Mouse (Mus musculus) limb, embryonic 14.5 days (tissue): ENCODE measurements around the gene Khdc1b. TPM values are rescaled to one million over a fixed set of nuclear protein-coding genes. Genes with fewer than 3 reads are reported as not detected.
"Not testable (repeated sequence)": the region's sequence is repeated elsewhere in the genome, so short reads cannot be mapped to it uniquely, and the experiment has no call there.

Experiments used
- ATAC-seq: fragments of 200-750 bp; cut with Nextera tagmentation; 2 replicates; pipeline ENCODE4 v1.8.0; 2017; ENCODE audit warnings: low read depth, moderate number of reproducible peaks, moderate TSS enrichment; ENCODE audit not compliant: low FRiP score
- DNase-seq: peaks from one replicate; pipeline ENCODE4 v3.0.0-alpha.2; 2015; ENCODE audit warnings: low spot score
- H3K27ac ChIP-seq: fragments of 300-500 bp; sonication (generic); replicated peaks from 2 replicates; pipeline ENCODE4 v1.5.1; 2014; ENCODE audit warnings: low read depth, mild to moderate bottlenecking, low read length, moderate library complexity, mixed read lengths
- H3K27me3 ChIP-seq: fragments of 300-500 bp; sonication (generic); 2 replicates; pipeline ENCODE4 v1.6.1; 2014; ENCODE audit warnings: low read length, mixed read lengths; ENCODE audit not compliant: control insufficient read depth, insufficient read depth
- H3K36me3 ChIP-seq: fragments of 300-500 bp; sonication (generic); 2 replicates; pipeline ENCODE4 v1.6.1; 2014; ENCODE audit warnings: mild to moderate bottlenecking, low read length, moderate library complexity, mixed read lengths; ENCODE audit not compliant: control insufficient read depth, insufficient read depth
- H3K4me1 ChIP-seq: fragments of 300-500 bp; sonication (generic); 2 replicates; pipeline ENCODE4 v1.6.1; 2014; ENCODE audit warnings: antibody characterized with exemption, low read length, mixed read lengths; ENCODE audit not compliant: control insufficient read depth, insufficient read depth
- H3K4me2 ChIP-seq: fragments of 300-500 bp; sonication (generic); replicated peaks from 2 replicates; pipeline ENCODE4 v1.6.1; 2014; ENCODE audit warnings: low read depth, mild to moderate bottlenecking, low read length, moderate library complexity; ENCODE audit not compliant: severe bottlenecking
- H3K4me3 ChIP-seq: fragments of 300-500 bp; sonication (generic); replicated peaks from 2 replicates; pipeline ENCODE4 v1.5.1; 2014; ENCODE audit warnings: low read length
- H3K9ac ChIP-seq: fragments of 300-500 bp; sonication (generic); 2 replicates; pipeline ENCODE4 v1.6.1; 2014; ENCODE audit warnings: mild to moderate bottlenecking, low read depth, low read length, moderate library complexity; ENCODE audit not compliant: severe bottlenecking
- H3K9me3 ChIP-seq: fragments of 300-500 bp; sonication (generic); 2 replicates; pipeline ENCODE4 v1.6.1; 2016; ENCODE audit warnings: low read length; ENCODE audit not compliant: control insufficient read depth
- POLR2A ChIP-seq: fragments of 200-500 bp; IDR thresholded peaks from 2 replicates; pipeline ENCODE4 v1.8.0; 2012; ENCODE audit warnings: inconsistent platforms, mild to moderate bottlenecking, moderate library complexity, borderline replicate concordance; ENCODE audit not compliant: insufficient read depth, insufficient read length; ENCODE audit errors: extremely low read depth
- WGBS: fragments of 180-500 bp; shearing (Covaris S2); extraction: QIAGEN DNeasy Blood & Tissue Kit; methylation state at CpG from one replicate; pipeline ENCODE4 v1.1.7; 2014; 5-methylcytosine and 5-hydroxymethylcytosine counted together
- polyA plus RNA-seq, 2 experiments: library from polyadenylated mRNA; depleted of rRNA in 1 of 2; stranded (reverse) in 1 of 2; unstranded in 1 of 2; fragments of >200 nt; fragmentation: Nextera tagmentation in 1 of 2; extraction: Ambion mirVana in 1 of 2; gene quantifications; 2 replicates each; pipeline versions ENCODE4 v1.2.1 to v1.2.3; 2012 to 2014

Gene Khdc1b
- polyA plus RNA-seq (2012; rRNA removed) (not detected in 2 replicates), polyA plus RNA-seq (2014; fragmentation: Nextera tagmentation; extraction: Ambion mirVana) (0.08 and 0.23 TPM in 2 replicates)

GRCm38 (mm10) chr1:21383256-21383655 lies at the start of gene Khdc1b:
Khdc1b (plus strand) TSS chr1:21383556.
- no peak for TF ChIP-seq POLR2A
- no peaks in the 10 kb centered on the region for H3K9me3 ChIP-seq
- no peak within 1 kb of the TSS for H3K27ac ChIP-seq
- DNase-seq (no peak), ATAC-seq (no peak)
- no peaks in the 10 kb centered on the region for H3K36me3 ChIP-seq
- WGBS, result 86% methylated on average over 1 of the region's 1 CpGs
- no peak within 1 kb of the TSS for H3K4me3 ChIP-seq
- H3K9ac ChIP-seq, result no peak within 1 kb of the TSS
- no peaks in the 10 kb centered on the region for H3K4me1 ChIP-seq
- H3K4me2 ChIP-seq, result no peak within 1 kb of the TSS
- H3K27me3 ChIP-seq, result no peaks in the 10 kb centered on the region

DNA sequence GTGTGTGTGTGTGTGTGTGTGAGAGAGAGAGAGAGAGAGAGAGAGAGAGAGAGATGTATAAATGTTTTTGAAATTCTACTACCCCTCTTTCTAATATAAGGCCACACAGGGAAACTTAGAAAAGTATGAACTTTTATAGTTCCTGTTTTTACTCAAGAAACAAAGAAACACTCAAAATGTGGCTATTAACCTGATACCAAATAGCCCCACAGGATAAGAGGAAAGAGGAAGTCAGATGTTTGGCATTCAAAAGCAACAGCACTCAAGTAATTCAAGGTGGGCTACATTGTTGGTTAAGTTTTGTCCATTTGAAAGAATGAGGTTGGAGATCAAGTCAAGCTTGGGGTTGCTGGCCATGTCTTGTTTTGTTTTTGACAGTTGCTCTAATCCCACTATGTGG lies 47.5 kb upstream of the Khdc1b start:
- Histone ChIP-seq H3K27me3 (no peaks in the 10 kb centered on the region), H3K9me3 (no peaks in the 10 kb centered on the region), H3K4me1 (no peaks in the 10 kb centered on the region), H3K36me3 (no peaks in the 10 kb centered on the region), H3K4me2 (no peak overlapping the region), H3K27ac (no peak overlapping the region), H3K9ac (no peak overlapping the region), H3K4me3 (no peak overlapping the region)
- no peak for ATAC-seq
- no peak for TF ChIP-seq POLR2A
- no peak for DNase-seq

- DNase-seq, result no peak
- 100% methylated on average over 1 of the region's 1 CpGs for WGBS
- Histone ChIP-seq H3K4me1 (no peaks in the 10 kb centered on the region), H3K36me3 (no peaks in the 10 kb centered on the region), H3K4me2 (no peak overlapping the region), H3K9me3 (no peaks in the 10 kb centered on the region), H3K27ac (no peak overlapping the region), H3K4me3 (no peak overlapping the region), H3K27me3 (no peaks in the 10 kb centered on the region), H3K9ac (no peak overlapping the region)
- TF ChIP-seq POLR2A, result no peak
- ATAC-seq, result no peak
These were observed 42.6 kb upstream of the Khdc1b start for GRCm38 (mm10) chr1:21340745-21341144.

DNA sequence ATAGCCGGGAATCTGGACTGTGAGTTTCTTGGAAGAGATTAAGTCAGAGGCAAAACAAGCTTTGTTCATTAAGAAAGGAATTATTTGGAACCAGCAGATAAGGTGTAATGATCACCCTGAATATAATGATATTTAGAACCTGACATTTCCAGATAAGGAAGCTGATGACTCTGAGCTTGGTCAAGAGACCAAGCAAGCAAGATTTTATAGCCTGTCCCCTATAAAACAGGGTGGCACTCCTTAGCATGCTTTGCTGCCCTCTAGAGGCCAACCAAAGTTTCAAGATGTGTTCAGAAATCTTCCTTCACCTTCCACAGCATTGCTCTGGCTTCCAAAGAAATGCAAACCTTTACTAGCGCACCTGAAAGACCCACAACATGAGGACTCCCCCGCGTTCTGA lies 39.1 kb upstream of the Khdc1b start:
- Histone ChIP-seq H3K4me3 (no peak overlapping the region), H3K27me3 (no peaks in the 10 kb centered on the region), H3K27ac (no peak overlapping the region), H3K36me3 (no peaks in the 10 kb centered on the region), H3K4me1 (no peaks in the 10 kb centered on the region), H3K9ac (no peak overlapping the region), H3K9me3 (no peaks in the 10 kb centered on the region), H3K4me2 (no peak overlapping the region)
- peak; percentile 63 for DNase-seq
- no peak for ATAC-seq
- TF ChIP-seq POLR2A, result no peak
- WGBS, result 67% methylated on average over 4 of the region's 4 CpGs

- not testable (repeated sequence) for ATAC-seq, DNase-seq
These were observed 38.6 kb upstream of the Khdc1b start for GRCm38 (mm10) chr1:21344752-21345151.

GRCm38 (mm10) chr1:21349341-21349740 lies 34.0 kb upstream of the Khdc1b start, which contains the start of gene Khdc1a:
Khdc1a (plus strand) TSS chr1:21349641.
- H3K9me3 ChIP-seq, result no peaks in the 10 kb centered on the region
- no peak within 1 kb of the TSS for H3K27ac ChIP-seq
- H3K9ac ChIP-seq, result no peak within 1 kb of the TSS
- ATAC-seq, result no peak
- H3K4me3 ChIP-seq, result no peak within 1 kb of the TSS
- no peaks in the 10 kb centered on the region for H3K36me3 ChIP-seq
- TF ChIP-seq POLR2A, result no peak
- DNase-seq, result no peak
- H3K4me1 ChIP-seq, result no peaks in the 10 kb centered on the region
- no peak within 1 kb of the TSS for H3K4me2 ChIP-seq
- 65% methylated on average over 2 of the region's 2 CpGs for WGBS
- H3K27me3 ChIP-seq, result no peaks in the 10 kb centered on the region

More at GRCm38 (mm10) chr1:21344752-21345151, 38.6 kb upstream of the Khdc1b start:
- not testable (repeated sequence) for H3K4me1 ChIP-seq, H3K4me2 ChIP-seq, H3K9ac ChIP-seq, H3K9me3 ChIP-seq, H3K36me3 ChIP-seq, H3K27ac ChIP-seq, H3K27me3 ChIP-seq, H3K4me3 ChIP-seq
- WGBS, result 94% methylated on average over 7 of the region's 7 CpGs

DNA sequence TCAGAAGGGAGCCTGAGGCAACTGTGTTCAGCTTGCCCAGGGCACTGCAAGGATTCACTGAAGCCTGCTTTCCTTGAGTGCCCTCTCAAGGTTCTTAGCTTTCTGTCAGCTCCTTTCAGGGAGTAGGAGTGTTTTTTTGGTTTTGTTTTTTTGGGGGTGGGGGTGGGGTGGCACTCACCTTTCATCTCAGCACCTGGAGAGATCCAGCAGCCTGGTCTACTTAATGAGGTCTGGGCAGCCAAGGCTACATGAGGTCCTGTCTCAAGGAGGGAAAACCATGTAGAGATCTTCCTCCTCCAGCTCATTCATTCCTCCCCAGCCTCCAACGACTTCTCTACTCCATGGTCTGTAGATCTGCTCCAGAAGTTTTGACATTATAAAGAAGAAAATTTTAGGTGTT lies 15.3 kb upstream of the Khdc1b start, which contains the start of gene Khdc1c:
Gene Khdc1c, plus strand, starts transcription at position 301 of the 400 bp plus-strand sequence.
- DNase-seq, H3K4me1 ChIP-seq, H3K27ac ChIP-seq, H3K4me3 ChIP-seq, H3K4me2 ChIP-seq, H3K9ac ChIP-seq, H3K9me3 ChIP-seq, ATAC-seq, H3K27me3 ChIP-seq, H3K36me3 ChIP-seq: not testable (repeated sequence)
- WGBS, result 73% methylated on average over 1 of the region's 1 CpGs
